Mouse (Mus musculus) lung, embryonic 14.5 days (tissue): ENCODE results near the gene Aftph. TPM values are rescaled to one million over a fixed set of nuclear protein-coding genes. Genes with fewer than 3 reads are reported as not detected.

ENCODE experiments used
- ATAC-seq: fragments of 200-750 bp; cut with Nextera tagmentation; 2 replicates; pipeline ENCODE4 v1.8.0; 2017; ENCODE audit warnings: mild to moderate bottlenecking, moderate TSS enrichment, moderate library complexity; ENCODE audit not compliant: insufficient read depth
- DNase-seq: peaks from one replicate; pipeline ENCODE4 v3.0.0-alpha.2; 2015
- H3K27ac ChIP-seq: fragments of 300-500 bp; sonication (generic); 2 replicates; pipeline ENCODE4 v1.5.1; 2014; ENCODE audit warnings: low read depth, mild to moderate bottlenecking, moderate library complexity
- H3K27me3 ChIP-seq: fragments of 300-500 bp; sonication (generic); 2 replicates; pipeline ENCODE4 v1.6.1; 2014; ENCODE audit warnings: low read length, control low read depth; ENCODE audit not compliant: insufficient read depth
- H3K36me3 ChIP-seq: fragments of 300-500 bp; sonication (generic); 2 replicates; pipeline ENCODE4 v1.6.1; 2014; ENCODE audit warnings: control low read depth; ENCODE audit not compliant: insufficient read depth
- H3K4me1 ChIP-seq: fragments of 300-500 bp; sonication (generic); 2 replicates; pipeline ENCODE4 v1.6.1; 2014; ENCODE audit warnings: antibody characterized with exemption, control low read depth; ENCODE audit not compliant: insufficient read depth
- H3K4me2 ChIP-seq: fragments of 300-500 bp; sonication (generic); 2 replicates; pipeline ENCODE4 v1.6.1; 2014; ENCODE audit warnings: mild to moderate bottlenecking
- H3K4me3 ChIP-seq: fragments of 300-500 bp; sonication (generic); 2 replicates; pipeline ENCODE4 v1.5.1; 2014; ENCODE audit warnings: low read depth, low read length
- H3K9ac ChIP-seq: fragments of 300-500 bp; sonication (generic); 2 replicates; pipeline ENCODE4 v1.6.1; 2014
- H3K9me3 ChIP-seq: fragments of 300-500 bp; sonication (generic); 2 replicates; pipeline ENCODE4 v1.6.1; 2016; ENCODE audit warnings: low read depth, low read length, control low read depth
- CTCF ChIP-seq: IDR thresholded peaks from 2 replicates; pipeline ENCODE4 v1.5.1; 2016; ENCODE audit warnings: antibody characterized with exemption, low read depth
- WGBS: fragments of 180-500 bp; shearing (Covaris S2); extraction: QIAGEN DNeasy Blood & Tissue Kit; methylation state at CpG from one replicate; pipeline ENCODE4 v1.1.7; 2014; 5-methylcytosine and 5-hydroxymethylcytosine counted together
- polyA plus RNA-seq: library from polyadenylated mRNA; unstranded; fragments of >200 nt; fragmentation: Nextera tagmentation; extraction: Ambion mirVana; gene quantifications from 2 replicates; pipeline ENCODE4 v1.2.1, GENCODE M21; 2014

The Aftph gene
- polyA plus RNA-seq, 1 experiment from 2014 or later: 20.4 TPM

DNA sequence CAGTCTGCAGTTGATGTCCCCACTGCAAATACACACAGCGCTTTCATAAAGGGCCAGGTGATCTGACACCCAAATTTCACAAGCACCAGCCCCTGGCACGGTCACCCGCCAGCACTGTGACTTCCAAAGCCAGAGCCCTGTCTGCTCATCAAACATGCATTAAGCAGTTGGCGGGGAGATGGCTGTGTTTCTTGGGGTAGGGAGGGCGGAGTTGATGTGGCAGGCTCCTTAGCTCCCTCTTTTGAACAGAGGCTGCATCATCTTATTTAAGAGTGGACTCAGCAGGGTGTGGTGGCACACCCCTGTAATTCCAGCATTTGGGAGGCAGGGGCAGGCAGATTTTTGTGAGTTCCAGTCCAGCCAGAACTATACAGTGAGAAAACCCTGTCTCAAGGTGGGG is 91.9 kb downstream of the Aftph start:
- 73% methylated on average over 5 of the region's 5 CpGs for WGBS
- Histone ChIP-seq H3K27me3 (no peaks in the 10 kb centered on the region), H3K4me2 (no peak overlapping the region), H3K9me3 (no peaks in the 10 kb centered on the region), H3K36me3 (peaks cover 34% of the 10 kb centered on the region), H3K4me1 (peaks cover 29% of the 10 kb centered on the region), H3K4me3 (no peak overlapping the region), H3K27ac (no peak overlapping the region), H3K9ac (no peak overlapping the region)
- DNase-seq: no peak
- no peak for TF ChIP-seq CTCF
- ATAC-seq: no peak

DNA sequence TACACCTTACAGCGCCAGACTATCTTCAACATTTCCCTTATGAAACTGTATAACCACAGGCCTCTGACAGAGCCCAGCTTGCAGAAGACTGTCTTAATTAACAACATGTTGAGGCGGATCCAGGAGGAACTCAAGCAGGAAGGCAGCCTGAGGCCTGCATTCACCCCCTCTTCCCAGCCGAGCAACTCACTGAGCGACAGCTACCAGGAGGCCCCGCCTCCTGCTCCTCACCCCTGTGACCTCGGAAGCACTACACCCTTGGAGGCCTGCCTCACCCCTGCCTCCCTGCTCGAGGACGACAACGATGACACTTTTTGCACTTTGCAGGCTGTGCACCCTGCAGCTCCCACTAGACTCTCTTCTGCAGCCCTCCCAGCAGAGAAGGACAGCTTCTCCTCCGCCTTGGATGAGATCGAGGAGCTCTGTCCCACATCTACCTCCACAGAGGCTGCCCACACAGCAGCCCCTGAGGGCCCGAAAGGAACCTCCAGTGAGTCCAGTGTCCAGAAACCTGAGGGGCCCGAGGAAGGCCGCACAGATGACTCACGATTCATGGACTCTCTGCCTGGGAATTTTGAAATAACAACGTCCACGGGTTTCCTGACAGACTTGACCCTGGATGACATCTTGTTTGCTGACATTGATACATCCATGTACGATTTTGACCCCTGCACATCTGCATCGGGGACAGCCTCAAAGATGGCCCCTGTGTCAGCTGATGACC is 93.3 kb downstream of the Aftph start:
- no peak for DNase-seq
- H3K4me2 ChIP-seq: no peak overlapping the region
- peak overlapping the region; percentile 36; the same call in 1 of the 2 replicates for H3K27ac ChIP-seq
- ATAC-seq: no peak
- H3K9me3 ChIP-seq: no peaks in the 10 kb centered on the region
- H3K36me3 ChIP-seq: peaks cover 31% of the 10 kb centered on the region
- WGBS: 39% methylated on average over 19 of the region's 19 CpGs
- no peak overlapping the region for H3K9ac ChIP-seq
- no peaks in the 10 kb centered on the region for H3K27me3 ChIP-seq
- H3K4me1 ChIP-seq: peaks cover 29% of the 10 kb centered on the region
- H3K4me3 ChIP-seq: no peak overlapping the region
- TF ChIP-seq CTCF: no peak

DNA sequence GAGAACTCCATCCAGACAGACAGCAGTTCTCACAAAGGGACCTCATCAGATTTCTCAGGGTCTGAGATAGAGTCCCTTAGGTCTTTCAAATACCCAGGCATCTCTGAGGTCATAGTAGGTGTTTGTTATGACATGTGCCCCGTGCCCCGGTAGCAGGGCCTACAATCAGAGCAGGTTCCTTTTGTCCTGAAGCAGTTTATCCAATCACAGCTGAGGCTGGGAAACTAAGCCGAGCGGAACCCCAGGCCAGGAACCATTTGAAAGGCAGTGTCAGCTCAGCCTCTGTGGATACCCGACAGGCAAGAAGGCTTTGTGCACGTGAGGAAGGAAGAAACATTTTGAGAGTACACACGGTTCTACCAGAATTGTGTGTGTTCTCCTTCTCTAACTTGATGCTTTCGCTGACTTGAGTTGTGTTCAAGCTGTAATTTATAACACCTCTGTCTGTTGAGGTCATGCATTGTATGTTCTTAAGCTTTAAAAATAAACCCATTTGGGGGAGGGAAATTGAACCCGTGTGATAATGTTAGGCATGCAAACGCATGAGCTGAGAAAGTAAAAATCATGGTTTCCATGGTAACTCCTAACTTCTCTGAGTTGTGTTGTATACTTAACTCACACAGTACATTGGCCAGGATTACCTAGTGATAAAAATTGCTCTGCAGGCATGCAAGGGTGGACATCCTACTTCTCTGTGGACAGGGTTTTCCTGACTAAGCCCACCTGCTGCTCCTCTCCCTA is 94.2 kb downstream of the Aftph start:
- H3K4me2 ChIP-seq: no peak overlapping the region
- DNase-seq: no peak

DNA sequence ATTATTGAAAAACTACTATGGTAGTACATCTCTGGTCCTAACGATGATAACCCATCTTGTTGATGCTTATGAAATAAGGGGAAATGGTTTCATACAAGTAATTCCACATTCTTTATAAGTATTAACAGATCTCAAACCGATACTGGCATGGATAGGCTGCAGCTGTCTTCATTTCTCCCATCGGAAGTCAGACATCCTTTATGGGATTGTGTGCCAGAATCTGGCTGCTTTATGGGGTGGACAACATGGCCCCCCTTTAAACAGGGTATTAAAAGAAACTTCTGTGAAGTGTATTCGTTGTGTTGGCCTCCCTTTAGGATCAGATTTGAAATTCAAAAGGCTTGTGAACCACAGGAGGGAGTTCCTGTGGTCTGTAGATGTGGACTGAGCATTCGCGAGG is 95.2 kb downstream of the Aftph start:
- WGBS: 41% methylated on average over 6 of the region's 6 CpGs
- no peaks in the 10 kb centered on the region for H3K9me3 ChIP-seq
- DNase-seq (peak; percentile 73), ATAC-seq (peak; percentile 53)
- H3K36me3 ChIP-seq: peaks cover 23% of the 10 kb centered on the region
- H3K9ac ChIP-seq: no peak overlapping the region
- no peak for TF ChIP-seq CTCF
- H3K27ac ChIP-seq: peak overlapping the region; percentile 60
- H3K4me3 ChIP-seq: no peak overlapping the region
- no peaks in the 10 kb centered on the region for H3K27me3 ChIP-seq
- H3K4me1 ChIP-seq: peaks cover 29% of the 10 kb centered on the region
- H3K4me2 ChIP-seq: no peak overlapping the region; the same call in 1 of the 2 replicates

More for the DNA sequence above, 94.2 kb downstream of the Aftph start:
- no peak for ATAC-seq
- H3K9me3 ChIP-seq: no peaks in the 10 kb centered on the region
- H3K27me3 ChIP-seq: no peaks in the 10 kb centered on the region
- H3K36me3 ChIP-seq: peaks cover 26% of the 10 kb centered on the region
- H3K4me3 ChIP-seq: no peak overlapping the region
- no peak for TF ChIP-seq CTCF
- H3K4me1 ChIP-seq: peaks cover 29% of the 10 kb centered on the region
- WGBS: 31% methylated on average over 10 of the region's 10 CpGs
- H3K9ac ChIP-seq: no peak overlapping the region
- H3K27ac ChIP-seq: peak overlapping the region; percentile 36; the same call in 1 of the 2 replicates

DNA sequence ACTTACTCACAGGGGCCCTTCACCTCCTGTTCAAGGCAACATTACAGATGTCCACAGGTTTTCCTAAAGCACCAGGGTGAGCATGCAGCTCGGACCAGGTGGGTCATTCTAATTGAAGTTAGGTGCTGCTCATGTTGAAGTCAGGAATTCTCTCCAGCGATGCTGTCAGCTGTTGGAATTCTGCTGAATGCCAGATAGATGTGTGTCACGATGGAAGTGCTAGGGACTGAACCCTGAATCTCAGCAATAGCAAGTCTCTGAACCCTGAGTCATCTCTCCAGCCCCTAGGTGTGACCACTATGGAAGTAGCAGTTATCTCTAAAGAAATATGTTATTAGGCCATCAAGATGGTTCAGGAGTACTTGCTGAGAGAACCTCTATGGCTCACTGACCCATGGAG is 95.9 kb downstream of the Aftph start:
- Histone ChIP-seq H3K36me3 (peaks cover 23% of the 10 kb centered on the region), H3K9me3 (no peaks in the 10 kb centered on the region), H3K4me1 (peaks cover 35% of the 10 kb centered on the region), H3K27ac (peak overlapping the region; percentile 38; the same call in 1 of the 2 replicates), H3K4me3 (no peak overlapping the region), H3K4me2 (no peak overlapping the region; the same call in 1 of the 2 replicates), H3K27me3 (no peaks in the 10 kb centered on the region), H3K9ac (no peak overlapping the region)
- no peak for TF ChIP-seq CTCF
- DNase-seq: no peak
- no peak for ATAC-seq
- 61% methylated on average over 3 of the region's 3 CpGs for WGBS

DNA sequence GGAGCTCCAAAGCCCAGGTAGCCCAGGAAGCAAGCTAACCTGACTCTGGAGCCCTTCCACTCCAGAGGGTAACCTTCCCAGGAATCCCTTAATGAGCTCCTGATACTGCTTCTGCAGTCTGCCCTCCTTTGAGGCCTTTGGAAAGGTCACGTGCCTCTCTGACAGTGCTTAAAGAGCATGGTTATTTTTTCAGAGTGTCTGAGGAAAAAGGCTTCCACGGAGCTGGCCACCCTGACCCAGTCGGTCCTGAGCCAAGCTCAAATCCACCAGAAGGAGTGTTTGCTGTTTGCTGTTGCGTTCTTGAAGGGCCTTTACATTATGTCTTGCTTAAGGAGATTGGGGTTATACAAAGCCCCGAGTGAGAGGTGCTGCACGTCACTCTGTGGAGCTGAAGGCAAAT is 96.5 kb downstream of the Aftph start:
- WGBS: 40% methylated on average over 6 of the region's 6 CpGs
- H3K36me3 ChIP-seq: peaks cover 18% of the 10 kb centered on the region; the same call in 1 of the 2 replicates
- no peak for TF ChIP-seq CTCF
- no peaks in the 10 kb centered on the region for H3K9me3 ChIP-seq
- H3K4me2 ChIP-seq: no peak overlapping the region
- no peak for DNase-seq
- H3K4me3 ChIP-seq: no peak overlapping the region
- no peak for ATAC-seq
- H3K27me3 ChIP-seq: no peaks in the 10 kb centered on the region
- H3K9ac ChIP-seq: no peak overlapping the region
- no peak overlapping the region for H3K27ac ChIP-seq
- peaks cover 36% of the 10 kb centered on the region for H3K4me1 ChIP-seq

DNA sequence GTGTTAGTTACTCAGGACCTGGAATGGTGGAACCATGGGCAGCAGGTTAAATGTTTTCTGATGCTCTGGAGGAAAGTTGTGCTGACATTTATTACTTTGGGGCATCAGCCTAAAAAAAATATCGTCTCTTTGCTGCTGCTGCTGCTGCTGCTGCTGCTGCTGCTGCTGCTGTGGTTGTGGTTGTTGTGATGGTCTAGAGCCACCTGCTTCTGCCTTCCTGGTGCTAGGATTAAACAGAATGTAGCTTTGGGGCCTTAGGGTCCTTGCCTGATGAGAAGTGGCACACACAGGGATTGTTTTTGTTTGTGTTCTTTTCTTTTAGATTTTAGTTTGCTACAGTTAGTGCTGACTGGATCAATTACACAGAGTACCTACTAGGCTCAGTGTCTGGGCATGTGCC is 97.2 kb downstream of the Aftph start:
- WGBS: 74% methylated on average over 1 of the region's 1 CpGs
- H3K9ac ChIP-seq: no peak overlapping the region
- H3K4me1 ChIP-seq: peaks cover 39% of the 10 kb centered on the region
- no peak overlapping the region for H3K4me3 ChIP-seq
- TF ChIP-seq CTCF: no peak
- H3K27me3 ChIP-seq: no peaks in the 10 kb centered on the region
- ATAC-seq: no peak
- H3K9me3 ChIP-seq: no peaks in the 10 kb centered on the region
- no peak overlapping the region for H3K4me2 ChIP-seq
- peaks cover 13% of the 10 kb centered on the region; the same call in 1 of the 2 replicates for H3K36me3 ChIP-seq
- DNase-seq: no peak
- H3K27ac ChIP-seq: no peak overlapping the region
